Mouse (Mus musculus): ENCODE results near the gene Tia1. TPM values are rescaled to one million over a fixed set of nuclear protein-coding genes. Genes with fewer than 3 reads are reported as not detected.

Gene Tia1
- total RNA-seq, 2 experiments from 2014 or later = 43.1 to 54.0 TPM

DNA sequence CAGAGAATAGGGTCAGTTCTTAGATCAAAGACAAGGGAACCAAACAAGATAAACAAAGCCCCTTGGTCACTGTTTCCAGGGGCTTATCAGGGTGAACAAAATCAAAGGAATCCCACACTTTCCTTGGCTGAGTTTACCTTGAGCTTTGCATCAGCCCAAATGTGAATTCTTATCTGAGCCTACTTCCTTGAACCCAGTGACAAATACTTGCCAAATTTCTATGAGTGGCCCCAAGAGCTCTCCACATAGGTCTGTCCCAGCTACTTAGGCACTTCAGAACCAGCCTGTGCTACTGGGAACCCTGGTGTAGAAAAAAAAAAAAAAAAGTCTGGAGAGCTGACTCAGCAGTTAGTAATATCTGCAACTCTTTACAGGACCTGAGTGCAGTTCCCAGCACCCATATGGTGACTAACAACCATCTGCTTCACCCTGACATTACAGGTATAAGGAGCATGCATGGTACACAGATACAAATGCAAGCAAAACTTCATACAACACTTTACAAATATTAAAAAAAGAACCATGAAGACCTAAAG lies 70.7 kb downstream of the Tia1 start:
- no peak for DNase-seq
- intact Hi-C loops (cut with DNase I) = loop anchor here (5.0 kb wide), 1 partner anchor 198 kb away; no protein-coding TSS in a partner anchor

GRCm38 (mm10) chr6:86475462-86476167 lies 71.6 kb downstream of the Tia1 start:
- peak; percentile 80 to 84 for DNase-seq
- intact Hi-C loops (cut with DNase I) = no loop called here

DNA sequence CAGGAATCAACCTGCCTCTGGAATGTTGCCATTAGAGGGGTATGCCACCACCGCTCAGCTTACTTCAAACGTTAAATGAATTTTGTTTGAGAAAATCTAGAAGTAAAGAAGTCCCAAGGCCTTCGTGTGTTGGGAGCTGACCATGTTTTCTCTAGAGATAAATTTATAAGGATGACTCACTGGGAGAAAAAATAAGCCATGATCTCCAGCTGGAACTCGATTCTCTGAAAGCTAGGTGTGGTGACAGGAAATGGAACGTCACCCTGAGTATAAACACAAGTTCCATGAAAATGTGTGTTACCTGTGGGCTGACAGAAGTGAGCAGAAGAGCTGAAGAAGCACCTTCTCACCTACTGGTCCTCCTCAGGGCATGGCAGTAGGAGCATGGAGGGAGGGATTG lies 72.9 kb downstream of the Tia1 start:
- intact Hi-C loops (cut with DNase I) = no loop called here
- no peak for DNase-seq

DNA sequence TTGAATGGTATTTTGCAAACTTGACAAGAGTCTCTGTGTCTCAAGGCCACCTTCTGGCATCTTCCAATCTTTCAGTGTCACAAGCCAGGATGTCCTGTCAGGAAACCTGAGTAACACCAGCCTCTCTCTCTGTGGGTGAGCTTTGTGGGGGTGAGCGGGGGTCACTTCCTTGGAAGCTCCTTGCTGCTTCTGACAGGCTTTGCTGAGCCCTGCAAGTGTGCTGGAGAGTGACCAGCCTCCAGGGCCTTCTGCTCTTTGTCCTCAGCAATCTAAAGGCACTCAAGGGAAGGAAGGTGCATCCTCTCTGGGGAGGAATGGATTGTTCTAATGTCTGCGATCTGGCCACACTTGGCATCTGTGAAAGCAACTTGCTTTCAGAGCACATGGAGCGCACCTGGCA lies 75.3 kb downstream of the Tia1 start:
- peak; percentile 58 to 67 for DNase-seq
- intact Hi-C loops (cut with DNase I) = no loop called here

DNA sequence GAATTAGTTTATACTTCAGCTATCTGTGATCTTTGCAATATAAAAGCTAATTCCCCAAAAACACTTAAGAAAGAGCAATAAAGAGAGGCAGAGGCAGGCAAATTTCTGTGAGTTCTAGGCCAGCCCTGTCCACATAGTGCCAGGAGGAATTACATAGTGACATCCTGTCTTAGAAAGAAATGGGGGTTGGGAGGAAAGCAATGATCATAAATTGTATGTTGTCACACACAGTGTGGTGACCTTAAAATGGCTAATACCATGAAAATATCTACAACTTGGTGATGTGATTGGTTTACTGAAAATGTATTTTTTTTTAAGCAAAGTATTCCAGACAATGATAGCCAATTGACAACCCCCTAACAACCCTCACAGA lies 75.8 kb downstream of the Tia1 start:
- intact Hi-C loops (cut with DNase I) = no loop called here

GRCm38 (mm10) chr6:86480189-86480831 lies 76.3 kb downstream of the Tia1 start:
- DNase-seq = peak; percentile 69 to 76
- intact Hi-C loops (cut with DNase I) = no loop called here

More for the DNA sequence above, 75.8 kb downstream of the Tia1 start:
- no peak for DNase-seq

GRCm38 (mm10) chr6:86481871-86482270 lies 77.9 kb downstream of the Tia1 start:
- DNase-seq = no peak
- intact Hi-C loops (cut with DNase I) = no loop called here

Other genes with a start within 250 kb of the Tia1 start
- 1 to 10 TPM; 1.5 to 2.1 TPM for gene Tgfa, start 209.0 kb upstream of the Tia1 start, total RNA-seq (2021)
- gene Fam136a, start 38.6 kb upstream of the Tia1 start, total RNA-seq (2021) = 10 to 100 TPM; 26.4 to 31.3 TPM
- 10 to 100 TPM; 64.9 to 74.6 TPM for gene Snrpg, start 32.9 kb upstream of the Tia1 start, total RNA-seq (2021)
- gene Pcyox1, start 7.1 kb upstream of the Tia1 start, total RNA-seq (2021) = 10 to 100 TPM; 62.8 to 70.7 TPM
- under 1 TPM in 1 of 2 experiments, not detected in 1; 0.93 TPM for gene Gm44790, start 22.4 kb downstream of the Tia1 start, total RNA-seq (2021)
- gene C87436, start 34.2 kb downstream of the Tia1 start, total RNA-seq (2021) = 10 to 100 TPM; 10.5 to 11.4 TPM
- 100 to 1,000 TPM; 205 to 210 TPM for gene Pcbp1, start 122.1 kb downstream of the Tia1 start, total RNA-seq (2021)
- gene Asprv1, start 223.9 kb downstream of the Tia1 start, total RNA-seq (2021) = under 1 TPM in 1 of 2 experiments, not detected in 1; 0.22 TPM